Mouse (Mus musculus): ENCODE results near the gene Yaf2.
"Not testable (repeated sequence)": the region's sequence is repeated elsewhere in the genome, so short reads cannot be mapped to it uniquely, and the experiment has no call there.

The Yaf2 gene

GRCm38 (mm10) chr15:93251553-93252250 lies 85.0 kb downstream of the Yaf2 start:
- DNase-seq: no peak

- no peak for DNase-seq
Observed at GRCm38 (mm10) chr15:93243202-93243601, 93.5 kb downstream of the Yaf2 start.

GRCm38 (mm10) chr15:93236456-93236855 lies 100.3 kb downstream of the Yaf2 start:
- not testable (repeated sequence) for DNase-seq

All from thymus, adult 18-20 months (tissue).